In the genomic region with DNA sequence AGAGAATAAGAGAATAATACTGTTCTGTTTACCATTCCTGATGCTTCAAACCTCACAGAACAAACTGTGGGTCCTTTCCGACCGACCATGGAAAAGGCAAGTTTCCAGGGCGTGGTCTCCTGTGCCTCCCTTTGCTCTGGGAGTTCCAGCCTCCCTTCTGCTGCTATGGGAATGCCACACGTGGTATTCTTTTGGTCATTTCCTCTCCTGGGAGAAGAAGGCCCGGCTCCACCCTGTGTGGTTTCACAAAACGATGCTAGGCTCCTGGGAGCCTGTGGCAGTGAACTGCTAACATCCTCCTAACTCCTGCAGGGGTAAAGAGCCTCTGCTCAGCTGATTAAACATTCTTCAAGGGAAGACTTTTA, we compare ENCODE assay signal across 8 mouse cellular contexts.
A peak's percentile ranks its signal among the peaks of the same experiment; 100 is the strongest.
DNase-seq lines count a peak whose midpoint lies in the region; ATAC-seq lines count a peak whose summit lies in the region.
"Had no signal": no experiment of that assay in that cellular context is flagged by ENCODE, and none has a peak within 500 bp of the region (broad histone marks: within the 10 kb centered on the region; RNA-seq: fewer than 3 reads in every experiment).

No protein-coding gene starts in this region.

- 4% methylated on average over 6 of the region's 6 CpGs for WGBS in heart, embryonic 12.5 days
- WGBS in midbrain, embryonic 14.5 days: 29% methylated on average over 6 of the region's 6 CpGs

- H3K4me3 ChIP-seq in heart, embryonic 12.5 days: no peak overlapping the region
- no peak overlapping the region for H3K4me3 ChIP-seq in midbrain, embryonic 14.5 days (replicated peaks; ENCODE audit: low read depth, low read length)
- H3K4me3 ChIP-seq: megakaryocyte, embryonic 14.5 days had no signal

- 0 out of 2 replicates have a peak overlapping the region, but pooled peaks have one; percentile 19 for H3K27ac ChIP-seq in heart, embryonic 12.5 days (ENCODE audit: poor library complexity, severe bottlenecking)
- H3K27ac ChIP-seq in midbrain, embryonic 14.5 days (replicated peaks; ENCODE audit: low read depth, low read length): no peak overlapping the region

- no peak overlapping the region for H3K9ac ChIP-seq in heart, embryonic 12.5 days
- no peak overlapping the region for H3K9ac ChIP-seq in midbrain, embryonic 14.5 days (replicated peaks; ENCODE audit: low read length)

- H3K36me3 ChIP-seq in heart, embryonic 12.5 days: no peaks in the 10 kb centered on the region
- H3K36me3 ChIP-seq in midbrain, embryonic 14.5 days (ENCODE audit: control insufficient read depth, insufficient read depth, low read length): no peaks in the 10 kb centered on the region

- no peak overlapping the region for H3K4me2 ChIP-seq in heart, embryonic 12.5 days
- no peak overlapping the region for H3K4me2 ChIP-seq in midbrain, embryonic 14.5 days (ENCODE audit: low read length)

- no peaks in the 10 kb centered on the region for H3K27me3 ChIP-seq in heart, embryonic 12.5 days (replicated peaks)
- H3K27me3 ChIP-seq in midbrain, embryonic 14.5 days (ENCODE audit: control insufficient read depth, insufficient read depth, low read length): no peaks in the 10 kb centered on the region
- H3K27me3 ChIP-seq: megakaryocyte, embryonic 14.5 days had no signal

- peaks cover 15% of the 10 kb centered on the region for H3K4me1 ChIP-seq in heart, embryonic 12.5 days (replicated peaks)
- H3K4me1 ChIP-seq in midbrain, embryonic 14.5 days (ENCODE audit: control insufficient read depth, insufficient read depth, low read length): no peaks in the 10 kb centered on the region
- H3K4me1 ChIP-seq: megakaryocyte, embryonic 14.5 days had no signal

- no peak; the same call in 1 of the 2 replicates for ATAC-seq in heart, embryonic 12.5 days (ENCODE audit: insufficient number of reproducible peaks, low FRiP score)
- no peak for ATAC-seq in midbrain, embryonic 14.5 days (ENCODE audit: low FRiP score, low TSS enrichment)

- DNase-seq in retina, postnatal 1 day: peak; percentile 22
- DNase-seq in retina, embryonic 14.5 days (ENCODE audit: low spot score): no peak
- peak; percentile 62 to 79 for DNase-seq in kidney, postnatal 25 days
- DNase-seq in cerebellum, postnatal 25 days: no peak
- no peak for DNase-seq in ovary, postnatal 10 days (ENCODE audit: low spot score)
- no peak for DNase-seq in midbrain, embryonic 14.5 days

- H3K9me3 ChIP-seq in heart, embryonic 12.5 days (replicated peaks): no peaks in the 10 kb centered on the region
- H3K9me3 ChIP-seq in midbrain, embryonic 14.5 days (ENCODE audit: control insufficient read depth, low read length): no peaks in the 10 kb centered on the region

Comparison
In these comparisons a context has a peak if more than half of its experiments do, and no peak if none do; other contexts are left out.
1. DNase-seq: peak in retina, postnatal 1 day (single experiment) and kidney, postnatal 25 days (2 of 2); none in retina, embryonic 14.5 days (single experiment), cerebellum, postnatal 25 days (0 of 2), ovary, postnatal 10 days (single experiment) and midbrain, embryonic 14.5 days (single experiment).